Mouse (Mus musculus) liver, adult 2 months (tissue): Measurements from ENCODE around the gene Zfp85.
"Not testable (repeated sequence)": the region's sequence is repeated elsewhere in the genome, so short reads cannot be mapped to it uniquely, and the experiment has no call there.

Experiments
- CTCF ChIP-seq: fragments of 200-500 bp; IDR thresholded peaks from 2 replicates; pipeline ENCODE4 v1.5.1; 2011; ENCODE audit warnings: low read depth, low read length, control low read depth
- POLR2A ChIP-seq: fragments of 200-500 bp; IDR thresholded peaks from 2 replicates; pipeline ENCODE4 v1.6.1; 2011; ENCODE audit warnings: low read length, control low read depth; ENCODE audit not compliant: insufficient read depth; ENCODE audit errors: extremely low read depth

DNA sequence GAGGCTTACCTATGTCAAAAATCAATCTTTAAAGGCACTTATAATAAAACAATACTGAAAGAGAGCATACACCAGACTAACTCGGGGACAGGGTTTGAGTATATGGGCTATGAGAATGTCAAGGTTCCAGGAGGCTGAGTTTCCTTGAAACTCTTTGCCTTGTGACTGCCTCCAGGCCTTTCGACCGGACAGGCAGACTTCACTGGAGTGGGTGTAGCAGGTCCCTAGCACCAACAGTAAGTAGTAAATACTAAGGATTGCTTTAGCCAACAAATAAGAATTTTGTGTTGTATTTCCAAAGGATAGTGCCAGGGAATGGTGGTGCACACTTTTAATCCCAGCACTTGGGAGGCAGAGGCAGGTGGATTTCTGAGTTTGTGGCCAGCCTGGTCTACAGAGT lies 44.1 kb upstream of the Zfp85 start:
- not testable (repeated sequence) for TF ChIP-seq POLR2A, CTCF
